Mouse (Mus musculus) layer of hippocampus, adult 9-11 months (tissue): Measurements from ENCODE around the gene Panx3.

ENCODE experiments used
- DNase-seq: peaks from one replicate; pipeline ENCODE4 v3.0.0; 2022

Gene Panx3

GRCm38 (mm10) chr9:37669115-37669514 lies at the start of gene Panx3:
Gene Panx3 (minus strand): TSS chr9:37669235.
- no peak for DNase-seq

GRCm38 (mm10) chr9:37716150-37716549 lies 47.1 kb upstream of the Panx3 start, which contains the start of gene Olfr160:
Gene Olfr160 (minus strand): TSS chr9:37716250.
- no peak for DNase-seq

DNA sequence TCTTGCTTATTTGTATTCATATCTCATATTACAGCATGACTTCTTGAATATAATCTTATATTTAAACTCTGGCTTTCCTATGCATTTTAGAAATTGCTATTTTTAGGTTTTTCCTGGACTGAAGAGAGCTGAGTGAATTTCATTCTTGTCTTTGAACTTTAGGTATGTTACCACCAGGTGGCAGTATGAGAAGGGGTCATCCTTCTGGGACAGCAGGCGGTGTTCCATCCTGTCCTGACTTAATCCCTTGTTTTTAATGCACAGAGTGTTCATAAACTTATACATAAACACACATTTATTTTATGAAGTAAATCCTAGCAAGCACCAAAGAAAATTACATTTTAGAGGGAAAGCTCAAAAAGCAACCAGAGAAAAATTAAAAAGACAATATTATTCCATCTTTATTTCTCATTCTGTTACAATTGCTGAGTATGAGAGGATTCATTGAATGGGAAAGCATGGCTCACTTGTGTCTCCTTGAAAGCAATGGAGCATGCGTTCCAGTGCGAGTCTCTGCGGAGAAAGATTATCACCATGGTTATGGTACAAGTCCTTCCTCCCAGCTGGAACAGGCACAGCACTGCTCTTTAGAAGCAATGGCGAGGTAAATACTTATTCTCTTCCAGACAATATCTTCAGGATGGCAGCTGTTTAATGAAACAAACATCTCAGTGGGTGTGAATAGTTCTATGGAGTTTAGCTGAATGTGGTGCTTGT lies 21.1 kb upstream of the Panx3 start:
- DNase-seq, result no peak

- DNase-seq, result no peak
Measured at GRCm38 (mm10) chr9:37687941-37688303, 18.9 kb upstream of the Panx3 start.

DNA sequence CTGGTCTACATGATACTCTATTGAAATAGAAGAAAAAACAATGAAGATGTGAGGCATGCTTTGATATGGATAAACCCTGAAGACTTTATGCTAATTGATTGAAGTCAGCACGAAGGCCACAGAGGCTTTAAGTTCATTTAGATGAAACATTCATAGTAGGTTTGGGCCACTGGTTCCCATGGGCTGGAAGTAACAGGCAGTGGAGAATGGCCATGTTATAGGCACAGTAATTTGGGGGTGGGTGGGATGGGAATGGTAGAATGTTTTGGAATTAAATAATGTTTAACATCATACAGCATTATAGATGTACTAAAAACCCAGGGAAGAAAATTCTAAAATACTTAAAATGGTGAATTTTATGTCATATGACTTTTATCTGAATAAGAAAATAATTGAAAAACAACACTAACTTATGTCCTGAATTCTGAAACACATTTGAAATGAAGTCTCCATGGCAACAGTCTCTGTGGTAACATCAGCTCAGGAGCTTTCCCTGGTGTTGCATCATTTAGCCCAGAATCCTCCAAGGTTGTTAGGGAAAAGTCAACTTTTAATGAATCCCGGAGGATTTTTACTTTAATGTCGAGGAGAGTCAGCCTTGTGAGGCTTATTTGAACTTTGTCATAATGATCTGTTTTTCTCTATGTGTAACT lies 18.4 kb upstream of the Panx3 start:
- peak; percentile 44 for DNase-seq

DNA sequence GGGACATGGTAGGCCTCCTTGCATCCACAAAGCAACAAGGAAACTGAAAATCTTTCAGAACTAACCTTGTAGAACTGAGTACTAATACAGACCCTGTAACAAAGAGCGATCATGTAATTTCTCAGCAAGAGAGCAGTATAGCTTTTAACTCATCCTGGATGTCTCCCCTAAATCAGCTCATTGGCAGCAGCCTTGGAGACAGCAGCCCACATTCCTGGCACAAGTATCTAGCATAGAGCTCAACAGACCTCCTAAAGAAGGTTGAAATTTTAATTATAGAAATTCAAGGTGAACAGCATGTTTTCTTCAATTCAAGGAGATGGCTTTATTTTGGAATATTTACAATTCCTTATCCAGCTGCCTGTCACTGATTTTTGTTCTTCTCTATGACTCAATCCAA lies 12.1 kb upstream of the Panx3 start:
- peak; percentile 49 for DNase-seq

- peak; percentile 51 for DNase-seq
Measured at GRCm38 (mm10) chr9:37675287-37675686, 6.3 kb upstream of the Panx3 start.

- DNase-seq, result no peak
Measured at GRCm38 (mm10) chr9:37670261-37670660, 1.2 kb upstream of the Panx3 start.

- no peak for DNase-seq
Measured at GRCm38 (mm10) chr9:37669678-37670077, 643 bp upstream of the Panx3 start.

DNA sequence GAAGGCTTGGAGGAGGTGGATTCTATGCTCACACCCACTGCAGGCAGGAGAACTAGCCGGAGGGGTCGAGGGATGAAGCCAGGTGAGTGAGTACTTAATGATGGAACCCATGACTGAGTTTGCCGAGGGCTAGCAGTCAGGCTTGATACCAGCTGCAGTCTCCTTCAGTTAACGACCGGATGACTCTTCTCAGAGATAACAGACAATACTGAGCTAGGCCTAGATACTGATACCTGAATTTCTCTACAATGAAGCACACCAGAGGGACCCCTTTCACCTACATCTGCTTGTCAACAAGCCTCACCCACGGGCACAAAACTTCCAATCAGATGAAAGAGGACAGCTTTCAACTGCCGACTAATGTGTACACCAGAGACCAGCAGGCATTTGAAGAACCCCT lies 3.0 kb downstream of the Panx3 start:
- no peak for DNase-seq

DNA sequence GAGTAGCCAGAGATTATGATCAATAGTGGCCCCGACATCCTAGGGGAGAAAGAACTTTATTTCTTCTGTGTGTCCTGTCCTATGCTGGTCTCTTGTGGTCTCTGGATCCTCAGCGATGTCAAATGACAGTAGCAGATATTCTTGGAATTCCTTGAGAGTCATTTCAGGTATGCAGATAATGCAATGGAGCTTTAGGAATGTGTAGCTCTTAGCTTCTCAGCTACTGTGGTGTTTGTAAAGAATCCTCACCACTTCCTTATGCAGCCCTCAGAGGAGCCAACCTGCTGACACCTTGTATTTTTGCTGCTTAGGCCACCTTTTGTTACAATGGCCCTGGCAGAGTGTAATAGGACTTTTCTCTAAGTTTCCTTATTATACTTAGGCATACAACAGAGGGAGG lies 4.4 kb downstream of the Panx3 start:
- DNase-seq, result no peak

GRCm38 (mm10) chr9:37663210-37663609 lies 5.8 kb downstream of the Panx3 start:
- DNase-seq, result no peak

DNA sequence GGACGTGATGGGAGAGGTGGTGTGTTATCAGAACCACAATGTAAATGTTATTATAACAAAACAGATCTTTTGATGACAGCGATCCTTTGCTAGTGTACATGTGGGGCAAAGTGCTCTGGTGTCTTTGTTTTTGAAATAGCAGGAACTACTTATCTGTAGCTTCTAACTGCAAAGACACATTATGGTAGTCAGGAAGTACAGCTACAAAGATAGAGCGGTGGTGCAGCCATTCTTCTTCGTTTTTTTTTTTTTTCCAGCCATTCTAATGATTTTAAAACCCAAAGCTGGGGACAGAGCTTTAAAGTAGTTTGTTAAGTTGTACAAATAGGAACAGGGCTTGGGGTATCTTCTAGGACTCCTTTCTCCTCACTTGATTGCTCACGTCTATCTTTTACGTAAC lies 9.6 kb downstream of the Panx3 start:
- no peak for DNase-seq

DNA sequence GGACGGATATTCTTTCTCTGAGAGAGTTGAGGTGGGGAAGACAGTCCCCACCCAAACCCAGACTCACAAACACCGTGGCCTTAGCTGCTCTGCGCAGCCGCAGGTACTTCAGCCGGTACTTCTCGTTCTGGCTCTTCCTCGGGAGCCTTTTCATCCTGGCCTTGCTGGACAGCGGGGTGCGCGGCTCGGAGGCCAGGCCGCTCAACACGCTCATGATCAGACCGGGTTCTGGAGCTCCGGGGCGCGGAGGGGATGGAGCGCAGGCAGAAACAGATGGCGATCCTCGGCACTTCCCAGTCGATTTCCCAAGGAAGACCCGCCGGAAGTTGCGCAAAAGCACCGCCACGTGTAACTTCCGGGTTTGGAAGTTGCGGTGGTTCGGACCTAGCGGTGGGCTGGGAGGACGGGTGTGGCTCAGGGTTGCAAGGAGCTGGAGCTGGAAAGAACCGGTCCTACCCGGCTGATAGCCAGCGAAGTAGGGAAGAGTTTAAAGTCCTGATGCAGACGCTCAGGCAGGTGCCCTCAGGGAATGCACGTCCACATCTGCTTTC lies 12.0 kb downstream of the Panx3 start, which contains the start of gene Tbrg1:
Tbrg1 (minus strand) TSS at position 382 of the 551 bp plus-strand sequence.
- DNase-seq, result peak; percentile 66

- no peak for DNase-seq
Measured at GRCm38 (mm10) chr9:37656439-37656881, 12.6 kb downstream of the Panx3 start.

- DNase-seq, result no peak
Measured at GRCm38 (mm10) chr9:37655961-37656360, 13.1 kb downstream of the Panx3 start.

DNA sequence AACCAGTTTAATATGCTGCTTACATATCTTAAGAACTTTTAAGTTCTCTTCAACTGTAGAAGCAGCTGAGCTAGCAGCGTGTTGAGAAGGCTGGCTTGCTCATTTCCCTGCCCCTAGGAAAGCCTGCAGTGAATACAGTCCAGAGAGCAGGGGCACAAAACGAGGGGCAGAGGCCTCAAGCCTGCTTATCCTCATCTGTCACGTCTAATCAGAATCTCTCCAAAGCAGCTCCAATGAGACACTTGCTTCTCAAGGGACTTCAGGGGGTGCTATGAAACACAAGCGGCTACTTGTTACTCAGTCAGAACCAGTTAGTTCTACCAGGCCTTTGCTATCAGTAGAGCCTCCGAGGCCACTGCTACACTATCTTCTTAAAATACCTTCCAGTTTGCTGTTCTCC lies 15.2 kb downstream of the Panx3 start:
- DNase-seq, result no peak

DNA sequence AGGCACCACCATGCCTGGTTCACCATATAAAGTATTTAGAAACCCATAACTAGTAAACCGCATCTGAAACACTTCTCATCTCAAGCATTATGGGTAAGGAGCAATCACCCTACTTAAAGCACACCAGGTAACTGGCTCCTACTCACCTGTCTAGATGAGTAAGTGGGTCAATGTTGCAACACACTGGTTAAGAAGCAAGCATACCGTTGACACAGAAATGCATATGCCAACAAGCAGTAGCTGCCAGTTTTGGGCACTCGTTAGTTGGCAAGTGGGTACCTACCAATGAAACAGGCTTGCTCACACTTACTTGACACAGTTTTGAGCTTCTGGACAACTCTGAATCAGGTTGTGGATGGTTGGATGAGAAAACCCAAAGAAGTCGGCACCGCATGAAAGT lies 18.4 kb downstream of the Panx3 start:
- DNase-seq, result no peak

- DNase-seq, result no peak
Measured at GRCm38 (mm10) chr9:37646246-37646645, 22.8 kb downstream of the Panx3 start.

DNA sequence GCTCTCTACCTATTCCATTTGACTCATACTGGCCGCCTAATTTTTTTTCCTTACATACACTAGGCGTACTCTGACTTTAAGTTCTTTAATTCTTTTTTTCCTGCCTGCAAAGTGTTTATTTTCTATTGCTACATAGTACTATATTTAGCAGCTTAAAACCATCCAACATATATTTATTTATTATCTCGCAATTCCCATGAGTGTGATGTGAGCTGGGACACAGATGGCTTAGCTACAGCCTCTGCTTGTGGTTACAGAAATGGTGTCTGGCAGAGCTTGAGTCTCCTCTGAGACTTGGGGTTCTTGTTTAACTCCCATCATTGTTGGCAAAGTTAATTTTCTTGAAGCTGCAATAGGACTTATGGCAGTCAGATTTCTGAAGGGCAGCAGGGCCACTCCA lies 30.3 kb downstream of the Panx3 start:
- DNase-seq, result no peak

GRCm38 (mm10) chr9:37636800-37637542 lies 32.1 kb downstream of the Panx3 start:
- no peak for DNase-seq

DNA sequence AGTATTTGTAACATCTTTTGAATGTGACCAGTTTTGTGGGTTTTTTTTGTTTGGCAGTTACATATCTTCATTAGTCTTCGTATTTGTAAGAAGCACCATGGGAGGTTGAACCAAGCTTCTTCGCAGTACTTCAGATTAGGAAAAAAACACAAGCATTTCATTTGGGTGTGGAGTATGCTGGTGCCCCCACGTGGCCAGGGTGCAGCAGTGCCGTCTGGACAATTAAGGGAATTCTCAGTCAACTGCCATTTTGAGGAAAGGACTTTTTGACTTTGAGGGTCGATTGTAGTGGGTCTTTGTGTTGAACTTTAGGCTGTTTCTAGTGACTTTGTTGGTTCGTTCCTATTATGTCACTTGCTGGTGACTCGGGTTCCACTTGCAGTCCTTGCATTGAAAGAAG lies 32.7 kb downstream of the Panx3 start:
- peak; percentile 46 for DNase-seq

DNA sequence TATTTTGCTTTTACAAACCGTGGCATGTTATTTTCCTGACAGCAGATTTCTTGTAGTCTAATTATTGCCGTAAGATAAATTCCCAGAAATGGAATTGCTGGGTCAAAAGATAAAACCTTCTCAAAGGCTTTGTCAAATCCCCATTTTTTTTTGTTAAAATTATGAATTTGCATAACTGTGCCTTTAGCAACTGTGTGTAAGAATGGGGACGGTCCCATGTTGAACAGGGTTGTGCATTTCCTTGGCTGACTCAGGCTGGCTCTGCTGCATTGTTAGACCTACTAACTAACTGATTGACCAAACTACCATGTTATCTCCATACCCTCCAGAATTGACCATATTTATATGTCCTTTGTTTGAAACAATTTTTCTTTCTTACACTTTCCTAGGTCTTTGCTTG lies 34.8 kb downstream of the Panx3 start:
- DNase-seq, result no peak

- DNase-seq, result no peak
Measured at GRCm38 (mm10) chr9:37632305-37632704, 36.7 kb downstream of the Panx3 start.
